Mouse (Mus musculus) heart, postnatal 0 days (tissue): ENCODE measurements around the gene Creb5.

Experiments used
- CTCF ChIP-seq: IDR thresholded peaks from 2 replicates; pipeline ENCODE4 v1.5.1; 2016; ENCODE audit warnings: antibody characterized with exemption, control low read depth, low read depth
- EP300 ChIP-seq: IDR thresholded peaks from 2 replicates; pipeline ENCODE4 v1.6.1; 2016; ENCODE audit warnings: antibody characterized with exemption, low read depth

GRCm38 (mm10) chr6:53603041-53603440 is 316.0 kb downstream of the Creb5 start:
- no peak for TF ChIP-seq CTCF
- TF ChIP-seq EP300, result no peak
